Mouse (Mus musculus) adrenal gland, adult (tissue): ENCODE measurements at regions not wholly inside any gene's neighbourhood (a gene's known extent, or its start where the extent isn't known, plus 50 kb on each side); places are given as distances from the start of the nearest gene placed in this dataset.

Experiments
- DNase-seq, 2 experiments: peaks; one replicate each; pipeline ENCODE4 v3.0.0; 2022 to 2023; ENCODE audit warnings: low spot score in 1 of 2; ENCODE audit not compliant: inconsistent age in 2 of 2

GRCm38 (mm10) chr16:51457166-51457565, 573.9 kb upstream of the Cblb start:
- DNase-seq, result no peak

DNA sequence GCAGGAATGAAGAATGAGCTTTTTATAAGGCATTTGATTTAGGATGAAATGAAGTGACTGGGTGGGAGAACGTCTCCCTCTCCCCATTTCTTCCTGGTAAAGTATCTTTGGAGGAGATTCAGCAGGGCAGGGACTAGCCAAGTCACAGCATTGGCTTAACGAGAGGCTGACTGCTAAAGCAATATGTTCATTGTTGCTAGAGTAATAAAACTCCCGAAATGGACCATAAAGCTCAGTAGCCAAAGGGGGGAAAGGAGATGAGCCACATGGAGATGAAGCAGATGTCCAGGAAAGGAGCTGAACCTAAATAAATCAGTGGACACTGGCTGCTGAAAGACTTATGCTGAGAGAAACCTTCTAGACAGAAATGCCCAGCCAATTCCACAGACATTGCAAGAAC, 555.3 kb upstream of the Cblb start:
- DNase-seq, result no peak

- no peak for DNase-seq
Measured at GRCm38 (mm10) chr16:51496096-51496495, 534.9 kb upstream of the Cblb start.

GRCm38 (mm10) chr16:51497777-51498176, 533.2 kb upstream of the Cblb start:
- no peak for DNase-seq

DNA sequence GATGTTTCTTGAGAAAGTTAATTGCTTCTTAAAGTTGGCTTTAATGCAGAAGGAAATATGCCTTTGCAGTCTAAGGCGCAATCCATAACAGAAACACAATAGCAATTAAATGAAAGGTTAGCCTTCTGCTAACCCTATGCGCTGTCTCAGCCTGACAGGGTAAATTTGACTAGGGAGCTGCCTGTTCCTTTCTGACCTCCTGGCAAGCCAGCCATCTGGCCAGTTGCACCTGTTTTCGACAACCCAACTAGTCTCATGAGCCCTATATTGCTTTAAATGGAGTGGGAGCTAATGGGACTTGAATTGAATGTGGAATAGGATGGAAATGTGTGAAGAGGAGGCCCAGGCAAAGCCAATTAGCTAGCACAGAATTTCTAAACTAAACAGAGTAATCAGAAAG, 513.9 kb upstream of the Cblb start:
- DNase-seq, result no peak

- DNase-seq, result no peak
Measured at GRCm38 (mm10) chr16:51520762-51521161, 510.3 kb upstream of the Cblb start.

- no peak for DNase-seq
Measured at GRCm38 (mm10) chr16:51521317-51522092, 509.5 kb upstream of the Cblb start.

DNA sequence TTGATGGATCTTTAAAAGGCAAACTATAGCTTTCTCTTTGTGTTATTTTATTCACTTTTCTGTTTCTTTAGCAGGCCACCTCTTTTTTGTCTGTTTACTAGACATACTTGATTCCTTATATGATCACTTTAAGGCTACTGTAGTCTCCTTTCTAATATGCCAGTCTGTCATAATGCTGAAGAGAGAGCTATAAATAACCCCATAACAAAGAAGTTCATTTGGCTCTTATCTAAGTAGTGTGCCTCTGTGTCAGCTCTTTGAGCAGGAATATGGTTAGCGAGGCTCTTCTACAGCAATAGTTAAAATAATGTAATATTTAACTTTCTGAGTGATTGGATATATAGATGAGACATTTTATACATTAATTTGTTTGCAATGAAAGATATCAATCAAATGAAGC, 507.0 kb upstream of the Cblb start:
- DNase-seq, result no peak

DNA sequence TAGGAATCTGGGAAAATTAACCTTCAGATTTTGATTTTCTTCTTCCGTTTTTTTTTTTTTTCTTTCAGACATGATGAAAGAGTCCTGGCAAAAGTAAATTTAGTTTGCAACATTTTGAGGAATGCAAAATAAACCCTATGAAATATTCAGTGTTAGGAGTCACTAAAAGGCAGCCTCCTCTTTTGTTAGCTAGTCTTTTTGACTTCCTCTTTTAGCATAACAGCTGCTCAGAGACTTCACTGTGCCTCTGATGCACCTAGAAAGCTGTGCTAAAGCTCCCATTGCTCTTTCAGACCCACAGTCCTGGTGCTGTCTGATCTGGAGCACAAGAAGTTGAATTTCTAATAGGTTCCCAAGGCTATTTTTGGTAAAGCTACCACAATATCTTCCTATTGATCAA, 498.5 kb upstream of the Cblb start:
- no peak for DNase-seq

DNA sequence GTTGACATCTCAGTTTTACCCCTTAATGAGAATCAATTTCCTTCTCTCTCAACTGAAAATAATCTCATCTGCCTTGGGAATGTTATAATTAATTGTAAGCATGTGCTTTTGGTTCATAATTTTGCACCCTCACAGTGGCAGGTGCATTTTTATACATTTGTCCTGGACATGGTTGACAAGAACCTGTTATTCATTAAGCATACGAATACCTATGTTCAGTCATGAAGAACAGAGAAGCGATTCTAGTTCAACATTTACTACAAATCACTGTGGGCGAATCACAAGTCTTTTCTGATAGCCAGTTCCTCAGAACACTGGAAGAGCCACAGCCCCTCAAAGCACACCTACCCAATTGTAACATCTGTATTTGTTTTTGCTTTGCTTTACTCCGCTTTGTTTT, 487.3 kb upstream of the Cblb start:
- DNase-seq, result no peak

- DNase-seq, result no peak
Measured at GRCm38 (mm10) chr16:51547032-51547431, 484.0 kb upstream of the Cblb start.

- DNase-seq, result no peak
Measured at GRCm38 (mm10) chr16:51562866-51563658, 468.0 kb upstream of the Cblb start.

DNA sequence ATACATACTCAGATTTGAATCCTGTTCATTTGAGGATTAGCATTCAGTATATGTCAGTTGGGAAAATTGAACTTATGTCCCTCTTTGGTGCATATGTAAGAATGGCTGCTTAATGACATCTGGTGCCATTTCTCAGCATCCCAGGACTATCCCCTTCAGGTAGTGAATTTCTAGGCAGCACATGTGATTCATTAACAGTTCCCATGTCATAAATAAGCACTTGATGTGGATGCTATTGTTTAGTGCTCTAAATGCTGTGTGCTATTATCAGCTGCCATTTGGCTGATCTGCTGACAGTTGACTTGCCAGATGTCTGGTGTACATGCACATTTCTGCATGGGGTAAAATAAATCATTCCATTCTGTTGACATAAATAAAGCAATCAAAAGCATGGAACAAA, 467.0 kb upstream of the Cblb start:
- no peak for DNase-seq

DNA sequence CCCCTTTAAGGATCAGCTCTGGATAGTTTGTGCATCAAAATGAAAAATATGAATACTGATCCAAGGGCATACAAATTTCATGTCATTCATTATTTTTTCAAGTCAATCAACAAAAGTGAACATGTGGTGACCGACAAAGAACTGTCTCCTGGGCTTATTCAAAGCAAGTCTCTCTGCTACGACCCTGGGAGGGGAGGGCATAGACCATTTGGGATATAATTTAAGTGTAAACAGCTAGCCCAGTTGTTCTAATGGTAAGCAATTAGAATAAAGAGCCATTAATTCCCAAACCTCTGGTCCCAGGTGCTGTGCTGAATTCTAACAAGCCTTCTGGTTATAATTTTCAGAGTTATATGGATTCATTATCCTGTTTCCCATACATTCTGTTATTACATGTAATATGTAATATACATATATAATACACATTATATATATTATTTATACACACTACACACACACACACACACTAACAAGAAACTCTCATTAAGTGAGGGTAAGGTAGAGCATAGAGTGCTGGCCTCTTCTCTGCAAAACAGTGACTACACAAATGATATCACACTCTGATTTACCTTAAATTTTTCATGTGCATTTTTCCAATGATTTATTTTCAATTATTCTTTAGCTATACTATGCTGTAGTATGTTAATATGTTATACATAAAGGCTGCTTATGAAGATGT, 453.0 kb upstream of the Cblb start:
- DNase-seq, result no peak

GRCm38 (mm10) chr16:51580525-51580924, 450.5 kb upstream of the Cblb start:
- no peak for DNase-seq

DNA sequence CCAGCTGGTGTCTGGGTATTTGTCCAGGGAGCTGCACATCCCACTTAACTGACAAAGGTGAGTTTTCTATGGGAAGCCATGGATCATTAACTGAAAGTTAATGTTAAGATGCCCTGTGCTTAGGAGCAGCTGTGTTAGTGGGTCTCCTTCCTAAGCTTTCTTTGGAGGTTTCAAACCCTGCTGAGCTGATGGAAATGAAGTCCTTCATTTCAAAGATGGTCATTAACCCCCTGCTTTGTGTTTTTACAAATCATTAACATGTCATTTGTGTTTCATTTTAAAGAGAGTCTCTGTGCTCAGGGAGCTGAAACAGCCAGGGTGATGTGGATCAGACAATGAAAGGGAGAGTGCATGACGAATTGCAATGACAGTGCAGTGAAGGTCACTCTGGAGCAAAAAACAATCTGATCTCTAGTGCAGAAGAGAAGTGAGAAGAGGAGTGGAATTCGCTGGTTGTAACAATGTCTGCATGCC, 441.1 kb upstream of the Cblb start:
- DNase-seq, result peak; percentile 31 to 50

DNA sequence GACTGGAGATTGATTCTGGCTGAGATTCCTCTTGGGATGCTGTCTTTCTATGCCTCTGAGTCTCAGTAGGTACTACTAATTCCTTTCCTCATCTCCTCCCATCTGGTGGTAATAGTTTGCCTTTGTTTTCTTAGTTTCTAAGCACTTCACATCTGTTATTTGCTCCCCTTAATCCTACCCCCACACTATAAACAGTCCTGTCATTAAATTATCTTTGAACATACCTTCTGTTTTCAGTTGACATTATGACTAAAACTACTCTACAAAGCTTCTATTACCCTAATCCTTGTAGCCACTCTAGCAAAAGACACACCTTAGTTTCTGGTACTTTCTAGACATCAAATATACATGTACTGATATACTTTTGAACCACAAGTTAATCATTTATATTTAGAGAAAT, 413.4 kb upstream of the Cblb start:
- no peak for DNase-seq

DNA sequence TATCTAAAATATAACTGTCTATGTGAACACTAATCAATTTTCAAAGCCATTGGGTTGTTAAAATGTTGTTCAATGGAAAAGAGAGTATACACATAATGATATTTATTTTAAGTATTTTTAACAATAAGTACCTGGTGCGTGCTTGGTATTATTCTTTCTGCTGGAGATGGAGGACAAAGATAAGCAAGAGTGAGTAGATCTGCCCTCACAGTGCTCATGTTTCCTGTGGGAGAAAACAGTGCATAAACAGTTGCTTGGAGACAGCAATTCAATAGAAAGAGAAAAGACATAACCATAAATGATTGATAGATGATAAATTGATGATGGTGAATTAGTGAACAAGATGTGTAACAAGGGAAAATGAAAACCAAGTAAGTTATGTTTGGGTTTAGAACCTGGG, 384.4 kb upstream of the Cblb start:
- no peak for DNase-seq

- DNase-seq, result peak; percentile 29 to 52
Measured at GRCm38 (mm10) chr16:51650100-51650499, 380.9 kb upstream of the Cblb start.

DNA sequence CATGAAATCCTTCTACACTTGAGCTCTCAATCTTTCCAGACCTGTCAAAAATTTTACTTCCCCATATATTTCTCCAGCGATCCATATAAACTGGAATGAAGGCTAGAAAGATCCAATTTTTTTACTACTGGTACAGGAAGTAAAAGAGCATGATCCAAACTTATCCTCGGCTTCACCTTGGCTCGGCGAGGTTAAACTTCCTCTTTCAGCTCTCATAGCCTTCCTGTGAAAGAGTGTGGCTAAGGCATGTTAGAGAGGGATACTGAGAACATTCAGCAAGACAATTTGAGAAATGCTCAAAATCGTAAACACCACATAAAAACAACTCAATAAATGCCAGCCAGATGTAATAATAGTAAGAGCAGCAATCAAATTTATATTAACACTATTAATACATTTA, 380.3 kb upstream of the Cblb start:
- no peak for DNase-seq

DNA sequence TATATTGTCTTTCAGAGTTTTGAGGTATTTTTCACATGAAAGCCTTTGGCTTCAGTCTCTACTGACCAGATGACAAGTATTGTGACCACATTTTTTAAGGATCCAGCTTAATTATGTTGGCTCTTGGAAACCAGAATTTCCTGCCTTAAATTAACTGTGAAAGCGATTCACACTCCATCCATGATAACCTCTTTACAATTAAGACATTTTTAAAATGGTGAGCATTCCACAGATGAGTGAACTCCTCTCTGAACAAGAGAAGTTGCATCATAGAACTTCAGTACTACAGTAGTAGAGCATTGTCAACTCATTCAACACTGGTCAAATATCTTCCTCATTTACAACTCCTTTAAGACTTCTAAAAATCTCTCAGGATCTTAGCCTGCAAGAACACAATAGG, 369.3 kb upstream of the Cblb start:
- no peak for DNase-seq

DNA sequence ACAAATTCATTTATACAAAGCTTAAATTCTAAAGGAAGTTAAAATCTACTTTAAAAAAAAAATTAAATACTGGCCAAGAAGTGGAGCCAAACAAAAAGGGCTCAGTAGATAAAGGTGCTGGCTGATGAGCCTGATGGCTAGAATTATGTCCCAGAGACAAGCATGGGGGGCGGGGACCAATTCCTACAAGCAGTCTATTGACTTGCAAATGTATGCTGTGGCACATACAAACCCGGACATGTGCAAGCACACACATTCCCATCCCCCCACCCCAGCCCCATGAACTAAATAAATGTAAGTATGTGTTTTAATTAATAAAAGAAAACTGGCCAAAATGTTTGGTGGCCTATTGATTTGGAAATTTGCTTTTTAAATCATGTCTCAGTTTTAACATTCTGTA, 366.7 kb upstream of the Cblb start:
- no peak for DNase-seq
